Mouse (Mus musculus): ENCODE results near the gene F3. TPM values are rescaled to one million over a fixed set of nuclear protein-coding genes. Genes with fewer than 3 reads are reported as not detected.

The F3 gene
- polyA plus RNA-seq, 1 experiment, result 47.3 TPM

GRCm38 (mm10) chr3:121724553-121724952, 1.2 kb downstream of the F3 start:
- H3K4me3 ChIP-seq (ENCODE audit: low read depth, low read length), result no peak overlapping the region
- H3K9me3 ChIP-seq (replicated peaks; ENCODE audit: control insufficient read depth, insufficient read depth, low read length, poor library complexity, severe bottlenecking), result no peaks in the 10 kb centered on the region
- no peaks in the 10 kb centered on the region for H3K36me3 ChIP-seq (ENCODE audit: control insufficient read depth, insufficient read depth, low read length, poor library complexity, severe bottlenecking)
- H3K27ac ChIP-seq (ENCODE audit: insufficient read depth, low read length), result no peak overlapping the region
- no peaks in the 10 kb centered on the region; the same call in 1 of the 2 replicates for H3K27me3 ChIP-seq (ENCODE audit: control insufficient read depth, insufficient read depth, low read length, poor library complexity, severe bottlenecking)
- H3K4me1 ChIP-seq (ENCODE audit: control insufficient read depth, insufficient read depth, low read length), result no peaks in the 10 kb centered on the region
- no peak overlapping the region for H3K9ac ChIP-seq (ENCODE audit: low read depth, poor library complexity, severe bottlenecking)
- TF ChIP-seq POLR2A (IDR thresholded peaks at IDR 0.05; ENCODE audit: insufficient read depth, low read length) (no peak), CTCF (IDR thresholded peaks at IDR 0.05; ENCODE audit: low read depth, low read length) (no peak), EP300 (IDR thresholded peaks at IDR 0.05; ENCODE audit: insufficient read depth, low read depth, low read length) (no peak)

- H3K36me3 ChIP-seq (ENCODE audit: control insufficient read depth, insufficient read depth, low read length, poor library complexity, severe bottlenecking), result 0 out of 2 replicates have a peak, but pooled peaks cover 3% of the 10 kb centered on the region
- H3K4me3 ChIP-seq (ENCODE audit: low read depth, low read length), result no peak overlapping the region
- no peaks in the 10 kb centered on the region for H3K4me1 ChIP-seq (ENCODE audit: control insufficient read depth, insufficient read depth, low read length)
- H3K9me3 ChIP-seq (replicated peaks; ENCODE audit: control insufficient read depth, insufficient read depth, low read length, poor library complexity, severe bottlenecking), result no peaks in the 10 kb centered on the region
- TF ChIP-seq EP300 (IDR thresholded peaks at IDR 0.05; ENCODE audit: insufficient read depth, low read depth, low read length) (no peak), CTCF (IDR thresholded peaks at IDR 0.05; ENCODE audit: low read depth, low read length) (no peak), POLR2A (IDR thresholded peaks at IDR 0.05; ENCODE audit: insufficient read depth, low read length) (no peak)
- H3K9ac ChIP-seq (ENCODE audit: low read depth, poor library complexity, severe bottlenecking), result no peak overlapping the region
- no peaks in the 10 kb centered on the region; the same call in 1 of the 2 replicates for H3K27me3 ChIP-seq (ENCODE audit: control insufficient read depth, insufficient read depth, low read length, poor library complexity, severe bottlenecking)
- H3K27ac ChIP-seq (ENCODE audit: insufficient read depth, low read length), result no peak overlapping the region
Observed at GRCm38 (mm10) chr3:121725651-121726050, 2.3 kb downstream of the F3 start.

- H3K9me3 ChIP-seq (replicated peaks; ENCODE audit: control insufficient read depth, insufficient read depth, low read length, poor library complexity, severe bottlenecking), result no peaks in the 10 kb centered on the region
- H3K4me3 ChIP-seq (ENCODE audit: low read depth, low read length), result no peak overlapping the region
- no peak overlapping the region for H3K9ac ChIP-seq (ENCODE audit: low read depth, poor library complexity, severe bottlenecking)
- no peaks in the 10 kb centered on the region for H3K4me1 ChIP-seq (ENCODE audit: control insufficient read depth, insufficient read depth, low read length)
- H3K36me3 ChIP-seq (ENCODE audit: control insufficient read depth, insufficient read depth, low read length, poor library complexity, severe bottlenecking), result peaks cover 7% of the 10 kb centered on the region; the same call in 1 of the 2 replicates
- no peak overlapping the region for H3K27ac ChIP-seq (ENCODE audit: insufficient read depth, low read length)
- H3K27me3 ChIP-seq (ENCODE audit: control insufficient read depth, insufficient read depth, low read length, poor library complexity, severe bottlenecking), result no peaks in the 10 kb centered on the region
- TF ChIP-seq CTCF (IDR thresholded peaks at IDR 0.05; ENCODE audit: low read depth, low read length) (no peak), EP300 (IDR thresholded peaks at IDR 0.05; ENCODE audit: insufficient read depth, low read depth, low read length) (no peak), POLR2A (IDR thresholded peaks at IDR 0.05; ENCODE audit: insufficient read depth, low read length) (no peak)
Observed at GRCm38 (mm10) chr3:121729678-121730077, 6.3 kb downstream of the F3 start.

GRCm38 (mm10) chr3:121735542-121735941, 12.2 kb downstream of the F3 start:
- Histone ChIP-seq H3K4me3 (ENCODE audit: low read depth, low read length) (no peak overlapping the region), H3K9ac (ENCODE audit: low read depth, poor library complexity, severe bottlenecking) (no peak overlapping the region), H3K4me1 (ENCODE audit: control insufficient read depth, insufficient read depth, low read length) (no peaks in the 10 kb centered on the region), H3K36me3 (ENCODE audit: control insufficient read depth, insufficient read depth, low read length, poor library complexity, severe bottlenecking) (peaks cover 4% of the 10 kb centered on the region; the same call in 1 of the 2 replicates), H3K9me3 (replicated peaks; ENCODE audit: control insufficient read depth, insufficient read depth, low read length, poor library complexity, severe bottlenecking) (no peaks in the 10 kb centered on the region), H3K27ac (ENCODE audit: insufficient read depth, low read length) (no peak overlapping the region), H3K27me3 (ENCODE audit: control insufficient read depth, insufficient read depth, low read length, poor library complexity, severe bottlenecking) (no peaks in the 10 kb centered on the region)
- TF ChIP-seq CTCF (IDR thresholded peaks at IDR 0.05; ENCODE audit: low read depth, low read length) (no peak), EP300 (IDR thresholded peaks at IDR 0.05; ENCODE audit: insufficient read depth, low read depth, low read length) (no peak), POLR2A (IDR thresholded peaks at IDR 0.05; ENCODE audit: insufficient read depth, low read length) (no peak)

- Histone ChIP-seq H3K4me1 (ENCODE audit: control insufficient read depth, insufficient read depth, low read length) (no peaks in the 10 kb centered on the region), H3K4me3 (ENCODE audit: low read depth, low read length) (no peak overlapping the region), H3K36me3 (ENCODE audit: control insufficient read depth, insufficient read depth, low read length, poor library complexity, severe bottlenecking) (peaks cover 4% of the 10 kb centered on the region; the same call in 1 of the 2 replicates), H3K27ac (ENCODE audit: insufficient read depth, low read length) (no peak overlapping the region), H3K9me3 (replicated peaks; ENCODE audit: control insufficient read depth, insufficient read depth, low read length, poor library complexity, severe bottlenecking) (no peaks in the 10 kb centered on the region), H3K27me3 (ENCODE audit: control insufficient read depth, insufficient read depth, low read length, poor library complexity, severe bottlenecking) (no peaks in the 10 kb centered on the region), H3K9ac (ENCODE audit: low read depth, poor library complexity, severe bottlenecking) (no peak overlapping the region)
- TF ChIP-seq POLR2A (IDR thresholded peaks at IDR 0.05; ENCODE audit: insufficient read depth, low read length) (no peak), CTCF (IDR thresholded peaks at IDR 0.05; ENCODE audit: low read depth, low read length) (peak; percentile 90), EP300 (IDR thresholded peaks at IDR 0.05; ENCODE audit: insufficient read depth, low read depth, low read length) (0 out of 2 replicates have a peak, but pooled peaks have one; percentile 18)
Observed at GRCm38 (mm10) chr3:121736025-121736744, 12.8 kb downstream of the F3 start.

GRCm38 (mm10) chr3:121737453-121737852, 14.1 kb downstream of the F3 start:
- TF ChIP-seq EP300 (IDR thresholded peaks at IDR 0.05; ENCODE audit: insufficient read depth, low read depth, low read length), result no peak
- TF ChIP-seq CTCF (IDR thresholded peaks at IDR 0.05; ENCODE audit: low read depth, low read length), result peak; percentile 22
- no peak for TF ChIP-seq POLR2A (IDR thresholded peaks at IDR 0.05; ENCODE audit: insufficient read depth, low read length)
- H3K4me1 ChIP-seq (ENCODE audit: control insufficient read depth, insufficient read depth, low read length), result no peaks in the 10 kb centered on the region
- H3K27me3 ChIP-seq (ENCODE audit: control insufficient read depth, insufficient read depth, low read length, poor library complexity, severe bottlenecking), result no peaks in the 10 kb centered on the region
- H3K9ac ChIP-seq (ENCODE audit: low read depth, poor library complexity, severe bottlenecking), result no peak overlapping the region
- no peak overlapping the region for H3K4me3 ChIP-seq (ENCODE audit: low read depth, low read length)
- H3K9me3 ChIP-seq (replicated peaks; ENCODE audit: control insufficient read depth, insufficient read depth, low read length, poor library complexity, severe bottlenecking), result no peaks in the 10 kb centered on the region
- no peak overlapping the region for H3K27ac ChIP-seq (ENCODE audit: insufficient read depth, low read length)
- H3K36me3 ChIP-seq (ENCODE audit: control insufficient read depth, insufficient read depth, low read length, poor library complexity, severe bottlenecking), result peaks cover 4% of the 10 kb centered on the region; the same call in 1 of the 2 replicates

All from ES-Bruce4 (cell line).